Mouse (Mus musculus) cerebellum, postnatal 36 days (tissue): Measurements from ENCODE around the gene Fam161a.
"Not testable (repeated sequence)": the region's sequence is repeated elsewhere in the genome, so short reads cannot be mapped to it uniquely, and the experiment has no call there.

Experiments
- DNase-seq, 2 experiments: peaks; one replicate each; pipeline ENCODE4 v3.0.0; 2021 to 2022; ENCODE audit warnings: mixed read lengths in 2 of 2

Fam161a gene

GRCm38 (mm10) chr11:23063857-23064256 lies 56.5 kb downstream of the Fam161a start:
- DNase-seq = no peak

- not testable (repeated sequence) for DNase-seq
These were observed 56.9 kb downstream of the Fam161a start for GRCm38 (mm10) chr11:23064276-23064675.

- DNase-seq = no peak
These were observed 57.9 kb downstream of the Fam161a start for GRCm38 (mm10) chr11:23065167-23065668.

GRCm38 (mm10) chr11:23067395-23068136 lies 60.2 kb downstream of the Fam161a start:
- DNase-seq = peak; percentile 91 to 94

- DNase-seq = peak in 1 of 2 experiments; percentile 35
These were observed 60.9 kb downstream of the Fam161a start for GRCm38 (mm10) chr11:23068201-23068600.

GRCm38 (mm10) chr11:23068986-23069385 lies 61.7 kb downstream of the Fam161a start:
- DNase-seq = not testable (repeated sequence)

- no peak for DNase-seq
These were observed 67.5 kb downstream of the Fam161a start for GRCm38 (mm10) chr11:23074841-23075240.

- no peak for DNase-seq
These were observed 71.2 kb downstream of the Fam161a start for GRCm38 (mm10) chr11:23078541-23078940.
